Mouse (Mus musculus) forebrain, embryonic 15.5 days (tissue): ENCODE measurements around the gene Lrch3. TPM values are rescaled to one million over a fixed set of nuclear protein-coding genes. Genes with fewer than 3 reads are reported as not detected.
A peak's percentile ranks its signal among the peaks of the same experiment; 100 is the strongest.
"Not testable (repeated sequence)": the region's sequence is repeated elsewhere in the genome, so short reads cannot be mapped to it uniquely, and the experiment has no call there.

ENCODE experiments used
- ATAC-seq: fragments of 200-750 bp; cut with Nextera tagmentation; replicated peaks from 2 replicates; pipeline ENCODE4 v1.8.0; 2017; ENCODE audit warnings: mild to moderate bottlenecking, moderate TSS enrichment, moderate library complexity
- H3K27ac ChIP-seq: fragments of 300-500 bp; sonication (generic); replicated peaks from 2 replicates; pipeline ENCODE4 v1.5.1; 2015; ENCODE audit warnings: mild to moderate bottlenecking, inconsistent platforms
- H3K27me3 ChIP-seq: fragments of 300-500 bp; sonication (generic); 2 replicates; pipeline ENCODE4 v1.6.1; 2015; ENCODE audit warnings: inconsistent platforms
- H3K36me3 ChIP-seq: fragments of 300-500 bp; sonication (generic); 2 replicates; pipeline ENCODE4 v1.6.1; 2015; ENCODE audit warnings: mild to moderate bottlenecking, inconsistent platforms
- H3K4me1 ChIP-seq: fragments of 300-500 bp; sonication (generic); 2 replicates; pipeline ENCODE4 v1.6.1; 2015; ENCODE audit warnings: inconsistent platforms
- H3K4me2 ChIP-seq: fragments of 300-500 bp; sonication (generic); replicated peaks from 2 replicates; pipeline ENCODE4 v1.6.1; 2015; ENCODE audit warnings: mild to moderate bottlenecking, inconsistent platforms
- H3K4me3 ChIP-seq: fragments of 300-500 bp; sonication (generic); 2 replicates; pipeline ENCODE4 v1.5.1; 2015; ENCODE audit warnings: mild to moderate bottlenecking, inconsistent platforms
- H3K9ac ChIP-seq: fragments of 300-500 bp; sonication (generic); replicated peaks from 2 replicates; pipeline ENCODE4 v1.6.1; 2015; ENCODE audit warnings: mild to moderate bottlenecking, inconsistent platforms
- H3K9me3 ChIP-seq: fragments of 300-500 bp; sonication (generic); 2 replicates; pipeline ENCODE4 v1.6.1; 2016; ENCODE audit warnings: inconsistent platforms
- WGBS: fragments of 180-500 bp; shearing (Covaris S2); methylation state at CpG from one replicate; pipeline ENCODE4 v1.1.7; 2015; ENCODE audit warnings: mixed read lengths; 5-methylcytosine and 5-hydroxymethylcytosine counted together
- polyA plus RNA-seq: library from polyadenylated mRNA; unstranded; fragments of >200 nt; fragmentation: Nextera tagmentation; extraction: Ambion mirVana; gene quantifications from 2 replicates; pipeline ENCODE4 v1.2.1, GENCODE M21; 2015

The Lrch3 gene
- polyA plus RNA-seq, 1 experiment from 2014 or later = 36.5 TPM

- H3K4me2 ChIP-seq, H3K27me3 ChIP-seq, H3K4me1 ChIP-seq, H3K4me3 ChIP-seq, ATAC-seq, H3K9me3 ChIP-seq, H3K27ac ChIP-seq, H3K9ac ChIP-seq: not testable (repeated sequence)
- WGBS = 91% methylated on average over 9 of the region's 9 CpGs
- peaks cover 10% of the 10 kb centered on the region; the same call in 1 of the 2 replicates for H3K36me3 ChIP-seq
Observed at GRCm38 (mm10) chr16:32926629-32927028, 12.7 kb downstream of the Lrch3 start.

DNA sequence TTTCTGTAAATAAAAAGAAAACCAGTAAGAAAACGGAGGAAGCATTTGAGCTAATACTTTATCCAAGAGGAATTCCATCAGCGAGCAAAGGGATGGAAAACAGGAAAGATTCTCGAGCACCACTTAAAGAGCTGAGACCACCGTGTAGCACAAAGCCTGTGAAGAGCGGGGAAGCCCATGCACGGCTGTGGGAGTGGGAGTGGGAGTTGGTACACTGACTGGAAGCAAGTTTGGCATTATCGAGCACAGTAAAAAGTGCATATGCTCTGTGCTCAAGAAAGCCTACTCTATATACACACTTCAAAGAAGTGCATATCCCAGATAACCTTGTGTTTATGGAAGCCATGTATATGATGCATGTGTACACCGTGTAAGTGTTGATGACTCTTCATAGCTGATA is 13.1 kb downstream of the Lrch3 start:
- no peak for ATAC-seq
- peaks cover 10% of the 10 kb centered on the region; the same call in 1 of the 2 replicates for H3K4me1 ChIP-seq
- no peaks in the 10 kb centered on the region for H3K9me3 ChIP-seq
- H3K36me3 ChIP-seq = peaks cover 10% of the 10 kb centered on the region; the same call in 1 of the 2 replicates
- no peak overlapping the region for H3K9ac ChIP-seq
- no peak overlapping the region for H3K4me3 ChIP-seq
- no peaks in the 10 kb centered on the region for H3K27me3 ChIP-seq
- no peak overlapping the region for H3K27ac ChIP-seq
- H3K4me2 ChIP-seq = no peak overlapping the region
- 84% methylated on average over 8 of the region's 8 CpGs for WGBS

DNA sequence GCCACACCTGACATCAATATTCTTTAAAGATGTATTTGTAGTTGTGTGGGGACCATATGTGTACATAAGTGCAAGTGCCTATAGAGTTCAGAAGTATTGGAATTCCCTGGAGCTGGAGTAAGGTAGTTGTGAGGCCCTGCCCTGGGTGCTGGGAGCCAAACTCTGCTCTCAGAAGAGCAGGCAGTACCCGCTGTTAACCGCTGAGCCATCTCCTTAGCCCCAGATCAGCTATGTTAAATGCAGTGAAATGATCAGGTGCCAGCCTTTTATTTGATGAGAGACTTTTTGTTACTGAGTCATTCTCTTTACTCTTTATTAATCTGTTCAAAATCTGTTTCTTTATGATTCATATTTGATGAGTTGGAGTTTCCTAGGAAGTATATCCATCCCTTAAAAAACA is 16.0 kb downstream of the Lrch3 start:
- Histone ChIP-seq H3K9me3 (no peaks in the 10 kb centered on the region), H3K27ac (peak overlapping the region; percentile 37; the same call in 1 of the 2 replicates), H3K27me3 (no peaks in the 10 kb centered on the region), H3K9ac (no peak overlapping the region; the same call in 1 of the 2 replicates), H3K4me1 (peaks cover 10% of the 10 kb centered on the region; the same call in 1 of the 2 replicates), H3K36me3 (no peaks in the 10 kb centered on the region), H3K4me2 (no peak overlapping the region), H3K4me3 (no peak overlapping the region)
- ATAC-seq = no peak
- 15% methylated on average over 2 of the region's 2 CpGs for WGBS

GRCm38 (mm10) chr16:32934470-32934869 is 20.6 kb downstream of the Lrch3 start:
- no peak for ATAC-seq
- no peaks in the 10 kb centered on the region for H3K36me3 ChIP-seq
- no peak overlapping the region for H3K9ac ChIP-seq
- no peaks in the 10 kb centered on the region for H3K9me3 ChIP-seq
- H3K4me2 ChIP-seq = no peak overlapping the region
- H3K4me3 ChIP-seq = no peak overlapping the region
- 75% methylated on average over 2 of the region's 2 CpGs for WGBS
- peaks cover 15% of the 10 kb centered on the region for H3K4me1 ChIP-seq
- no peak overlapping the region for H3K27ac ChIP-seq
- H3K27me3 ChIP-seq = no peaks in the 10 kb centered on the region

GRCm38 (mm10) chr16:32935088-32935487 is 21.2 kb downstream of the Lrch3 start:
- Histone ChIP-seq H3K9me3 (no peaks in the 10 kb centered on the region), H3K4me2 (no peak overlapping the region), H3K4me3 (no peak overlapping the region), H3K36me3 (no peaks in the 10 kb centered on the region), H3K27me3 (no peaks in the 10 kb centered on the region), H3K27ac (no peak overlapping the region), H3K9ac (no peak overlapping the region), H3K4me1 (peaks cover 11% of the 10 kb centered on the region; the same call in 1 of the 2 replicates)
- ATAC-seq = no peak
- 79% methylated on average over 1 of the region's 1 CpGs for WGBS

GRCm38 (mm10) chr16:32937358-32937757 is 23.5 kb downstream of the Lrch3 start:
- ATAC-seq = no peak
- Histone ChIP-seq H3K4me1 (peaks cover 10% of the 10 kb centered on the region), H3K9me3 (no peaks in the 10 kb centered on the region), H3K4me3 (no peak overlapping the region), H3K27me3 (no peaks in the 10 kb centered on the region), H3K36me3 (no peaks in the 10 kb centered on the region), H3K27ac (no peak overlapping the region), H3K9ac (no peak overlapping the region), H3K4me2 (no peak overlapping the region)
- WGBS = 81% methylated on average over 2 of the region's 2 CpGs

DNA sequence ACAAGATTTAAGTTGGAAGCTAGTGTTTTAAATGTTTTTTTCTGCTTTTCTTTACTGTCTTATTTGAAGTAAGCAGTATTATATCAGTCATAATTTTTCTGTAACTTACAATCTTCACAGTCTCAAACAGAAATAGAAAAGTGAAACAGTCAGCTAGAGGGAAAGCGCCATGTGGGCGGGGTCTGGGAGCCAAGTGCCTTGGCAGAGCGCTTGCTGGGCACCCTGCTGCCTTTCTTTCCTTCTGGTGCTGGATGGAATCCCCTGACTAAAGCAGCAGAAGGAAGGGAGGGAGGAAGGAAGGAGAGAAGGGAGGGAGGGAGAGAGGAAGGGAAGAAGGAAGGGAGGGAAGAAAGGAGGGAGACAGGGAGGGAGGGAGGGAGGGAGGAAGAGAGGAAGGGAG is 25.4 kb downstream of the Lrch3 start:
- 22% methylated on average over 3 of the region's 3 CpGs for WGBS
- not testable (repeated sequence) for H3K9me3 ChIP-seq, H3K9ac ChIP-seq, H3K36me3 ChIP-seq, H3K27me3 ChIP-seq, H3K4me3 ChIP-seq, H3K4me2 ChIP-seq, H3K27ac ChIP-seq, ATAC-seq
- H3K4me1 ChIP-seq = peaks cover 10% of the 10 kb centered on the region

DNA sequence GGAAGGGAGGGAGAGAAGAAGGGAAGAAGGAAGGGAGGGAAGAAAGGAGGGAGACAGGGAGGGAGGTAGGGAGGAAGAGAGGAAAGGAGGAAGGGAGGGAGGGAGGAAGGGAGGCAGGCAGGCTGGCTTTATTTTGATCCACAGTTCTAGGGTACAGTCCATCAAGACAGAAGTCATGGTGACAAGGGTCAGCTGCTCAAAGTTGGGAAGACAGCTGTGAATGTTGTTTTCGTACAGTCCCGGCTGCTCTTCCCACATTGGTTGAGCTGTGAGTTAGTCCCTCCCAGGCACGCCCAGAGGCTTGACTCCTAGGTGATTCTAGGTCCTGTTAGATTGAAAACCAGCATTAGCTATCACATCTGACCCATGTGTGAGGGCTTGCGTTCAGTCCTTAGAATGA is 25.8 kb downstream of the Lrch3 start:
- H3K4me2 ChIP-seq, H3K9me3 ChIP-seq, H3K9ac ChIP-seq, H3K4me3 ChIP-seq, ATAC-seq, H3K27me3 ChIP-seq, H3K36me3 ChIP-seq, H3K27ac ChIP-seq: not testable (repeated sequence)
- H3K4me1 ChIP-seq = peaks cover 10% of the 10 kb centered on the region
- 90% methylated on average over 4 of the region's 4 CpGs for WGBS

DNA sequence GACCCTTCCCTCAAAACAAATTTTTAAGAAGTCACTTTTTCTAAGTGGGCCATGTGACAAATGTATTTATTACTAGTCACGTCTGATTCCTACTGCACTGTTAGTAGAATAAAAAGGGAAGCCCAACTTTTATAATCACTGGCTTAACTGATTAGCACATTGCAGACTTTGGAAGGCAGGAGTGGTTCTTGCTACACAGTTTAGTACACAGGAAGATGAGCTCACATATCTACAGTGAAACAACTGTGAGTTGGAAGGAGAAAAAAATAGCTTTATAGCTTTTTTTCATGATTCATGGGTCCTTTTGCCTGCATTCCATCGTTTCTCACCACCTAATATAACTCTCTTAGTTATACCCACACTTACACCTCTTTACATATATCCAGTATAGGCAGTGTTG is 27.3 kb downstream of the Lrch3 start:
- H3K27ac ChIP-seq, H3K4me3 ChIP-seq, H3K9ac ChIP-seq, H3K27me3 ChIP-seq, H3K9me3 ChIP-seq, H3K4me2 ChIP-seq, H3K36me3 ChIP-seq, ATAC-seq, H3K4me1 ChIP-seq: not testable (repeated sequence)
- WGBS = 91% methylated on average over 2 of the region's 2 CpGs

DNA sequence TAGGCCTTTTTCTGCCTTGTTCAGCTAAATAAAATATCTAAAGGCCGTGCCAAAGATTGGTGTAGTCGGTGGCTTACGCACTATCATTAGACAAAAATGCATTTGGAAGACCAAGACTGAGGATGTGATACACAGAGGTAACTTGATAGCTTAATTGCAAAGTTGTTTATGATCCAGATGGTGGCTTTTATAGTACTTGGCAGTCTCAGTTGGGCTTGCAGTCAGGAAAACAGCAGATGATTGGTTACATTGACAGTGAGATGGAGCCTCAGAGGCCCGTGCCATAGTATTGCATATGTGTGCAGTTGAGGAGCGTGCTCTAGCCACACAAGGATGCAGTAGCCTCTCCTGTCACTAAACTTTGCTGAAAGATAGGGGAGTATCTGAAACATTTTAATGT is 28.8 kb downstream of the Lrch3 start:
- peak; percentile 82 for ATAC-seq

GRCm38 (mm10) chr16:32945379-32945778 is 31.5 kb downstream of the Lrch3 start:
- H3K4me2 ChIP-seq = no peak overlapping the region
- H3K9me3 ChIP-seq = no peaks in the 10 kb centered on the region
- no peaks in the 10 kb centered on the region for H3K36me3 ChIP-seq
- no peak overlapping the region for H3K27ac ChIP-seq
- no peaks in the 10 kb centered on the region for H3K27me3 ChIP-seq
- H3K4me1 ChIP-seq = peaks cover 4% of the 10 kb centered on the region; the same call in 1 of the 2 replicates
- 28% methylated on average over 5 of the region's 5 CpGs for WGBS
- no peak for ATAC-seq
- H3K9ac ChIP-seq = no peak overlapping the region
- no peak overlapping the region for H3K4me3 ChIP-seq

More for the DNA sequence above, 28.8 kb downstream of the Lrch3 start:
- H3K4me1 ChIP-seq = peaks cover 4% of the 10 kb centered on the region; the same call in 1 of the 2 replicates
- no peak overlapping the region for H3K4me2 ChIP-seq
- no peak overlapping the region for H3K9ac ChIP-seq
- H3K36me3 ChIP-seq = no peaks in the 10 kb centered on the region
- no peaks in the 10 kb centered on the region for H3K9me3 ChIP-seq
- H3K4me3 ChIP-seq = no peak overlapping the region
- H3K27me3 ChIP-seq = no peaks in the 10 kb centered on the region
- 0 out of 2 replicates have a peak overlapping the region, but pooled peaks have one; percentile 1 for H3K27ac ChIP-seq
- WGBS = 54% methylated on average over 5 of the region's 5 CpGs

GRCm38 (mm10) chr16:32948016-32948415 is 34.1 kb downstream of the Lrch3 start:
- 80% methylated on average over 8 of the region's 8 CpGs for WGBS
- Histone ChIP-seq H3K4me3 (no peak overlapping the region), H3K9me3 (no peaks in the 10 kb centered on the region), H3K36me3 (peaks cover 6% of the 10 kb centered on the region; the same call in 1 of the 2 replicates), H3K4me1 (no peaks in the 10 kb centered on the region), H3K4me2 (no peak overlapping the region), H3K27ac (no peak overlapping the region), H3K27me3 (no peaks in the 10 kb centered on the region), H3K9ac (no peak overlapping the region)
- no peak for ATAC-seq

DNA sequence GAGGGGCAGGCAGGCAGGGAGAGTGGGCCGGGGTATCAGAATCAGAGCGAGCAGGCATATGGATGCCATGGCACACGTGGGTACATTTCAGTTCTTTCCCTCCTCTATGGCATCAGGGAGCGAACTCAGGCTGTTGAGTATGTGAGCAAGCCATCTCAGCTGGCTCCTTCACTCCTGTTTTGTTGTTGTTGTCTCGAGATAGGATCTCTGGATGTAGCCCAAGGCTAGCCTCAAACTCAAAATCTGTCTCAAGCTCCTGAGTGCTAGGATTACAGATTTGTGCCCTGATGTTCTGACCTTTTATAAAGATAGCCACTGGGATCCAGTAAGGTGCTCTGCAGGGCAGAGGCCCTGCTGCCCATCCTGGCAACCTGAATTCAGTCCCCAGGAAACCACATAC is 34.8 kb downstream of the Lrch3 start:
- no peaks in the 10 kb centered on the region for H3K27me3 ChIP-seq
- no peak overlapping the region for H3K4me3 ChIP-seq
- ATAC-seq = no peak
- H3K4me1 ChIP-seq = no peaks in the 10 kb centered on the region
- H3K9ac ChIP-seq = no peak overlapping the region
- no peak overlapping the region for H3K4me2 ChIP-seq
- 63% methylated on average over 5 of the region's 5 CpGs for WGBS
- H3K36me3 ChIP-seq = peaks cover 6% of the 10 kb centered on the region; the same call in 1 of the 2 replicates
- H3K27ac ChIP-seq = no peak overlapping the region
- H3K9me3 ChIP-seq = no peaks in the 10 kb centered on the region
